Mouse (Mus musculus): Measurements from ENCODE around the gene Krtap14. TPM values are rescaled to one million over a fixed set of nuclear protein-coding genes. Genes with fewer than 3 reads are reported as not detected.

Gene Krtap14
- polyA plus RNA-seq (2015; fragmentation: Nextera tagmentation; extraction: Ambion mirVana), result not detected in 2 replicates

DNA sequence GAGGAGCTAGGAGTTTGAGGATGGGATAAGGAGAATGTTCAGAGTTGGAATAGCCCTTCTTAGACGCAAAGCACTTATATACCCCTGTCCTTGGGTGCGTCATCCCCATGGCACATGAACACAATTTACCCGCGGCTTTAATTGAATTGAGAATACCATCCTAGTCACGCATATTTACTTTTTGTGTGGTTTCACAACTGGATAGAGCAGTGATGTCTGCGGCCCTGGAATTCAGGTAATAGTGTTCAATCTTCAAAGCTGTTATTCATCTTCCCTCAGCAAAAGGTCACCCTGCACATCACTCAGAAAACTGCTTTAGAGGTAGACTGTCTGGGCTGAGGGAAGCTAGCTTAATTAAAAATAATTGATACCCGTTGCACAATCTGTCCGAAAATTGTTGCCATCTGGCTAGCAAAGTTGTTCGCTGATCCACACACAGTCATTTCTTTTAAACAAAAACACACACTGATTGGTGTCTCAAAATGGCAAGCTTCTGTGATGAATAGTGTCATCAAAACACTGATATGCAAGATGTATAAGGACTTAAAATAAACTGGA, at the start of gene Krtap14:
Gene Krtap14 (minus strand): TSS at position 51 of the 558 bp plus-strand sequence.
- H3K4me2 ChIP-seq, result no peak within 1 kb of the TSS
- no peaks in the 10 kb centered on the region for H3K9me3 ChIP-seq
- ATAC-seq (ENCODE audit: insufficient number of reproducible peaks, low FRiP score, low TSS enrichment, low read depth), result no peak
- H3K4me1 ChIP-seq, result no peaks in the 10 kb centered on the region
- no peak within 1 kb of the TSS for H3K4me3 ChIP-seq
- no peaks in the 10 kb centered on the region for H3K36me3 ChIP-seq
- no peak within 1 kb of the TSS for H3K27ac ChIP-seq
- H3K9ac ChIP-seq, result no peak within 1 kb of the TSS
- 51% methylated on average over 9 of the region's 9 CpGs for WGBS
- no peaks in the 10 kb centered on the region for H3K27me3 ChIP-seq

DNA sequence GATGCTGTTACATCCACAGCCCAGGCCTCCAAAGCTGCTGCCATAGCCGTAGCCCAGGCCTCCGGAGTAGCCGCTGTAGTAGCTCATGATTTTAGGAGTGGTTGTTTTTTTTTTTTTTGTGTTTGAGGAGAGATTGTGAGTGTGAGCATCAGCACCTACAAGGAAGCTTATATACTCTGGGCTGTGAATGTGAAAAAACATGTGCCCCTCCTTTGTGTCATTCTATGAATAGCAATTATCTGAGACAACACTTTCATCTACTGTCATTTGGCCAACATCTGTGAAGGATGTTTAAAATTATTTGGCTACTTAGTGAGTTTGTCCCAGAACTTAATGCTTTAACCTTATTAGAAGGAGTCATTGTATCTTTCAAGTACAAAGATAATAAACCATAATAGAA, 48.2 kb upstream of the Krtap14 start, which contains the start of gene Krtap19-2:
Gene Krtap19-2 (minus strand): TSS at position 101 of the 400 bp plus-strand sequence.
- no peaks in the 10 kb centered on the region for H3K36me3 ChIP-seq
- H3K27me3 ChIP-seq, result no peaks in the 10 kb centered on the region
- no peak within 1 kb of the TSS for H3K4me3 ChIP-seq
- no peak for ATAC-seq (ENCODE audit: insufficient number of reproducible peaks, low FRiP score, low TSS enrichment, low read depth)
- no peak within 1 kb of the TSS for H3K9ac ChIP-seq
- no peaks in the 10 kb centered on the region for H3K4me1 ChIP-seq
- H3K4me2 ChIP-seq, result no peak within 1 kb of the TSS
- no peak within 1 kb of the TSS for H3K27ac ChIP-seq
- no peaks in the 10 kb centered on the region for H3K9me3 ChIP-seq
- WGBS, result 86% methylated on average over 3 of the region's 3 CpGs

DNA sequence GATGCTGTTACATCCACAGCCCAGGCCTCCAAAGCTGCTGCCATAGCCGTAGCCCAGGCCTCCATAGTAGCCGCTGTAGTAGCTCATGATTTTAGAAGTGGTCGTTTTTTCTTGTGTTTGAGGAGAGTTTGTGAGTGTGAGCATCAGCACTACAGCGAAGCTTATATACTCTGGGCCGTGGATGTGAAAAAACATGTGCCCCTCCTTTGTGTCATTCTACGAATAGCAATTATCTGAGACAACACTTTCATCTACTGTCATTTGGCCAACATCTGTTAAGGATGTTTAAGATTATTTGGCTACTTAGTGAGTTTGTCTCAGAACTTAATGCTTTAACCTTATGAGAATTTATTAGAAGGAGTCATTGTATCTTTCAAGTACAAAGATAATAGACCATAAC, 43.4 kb upstream of the Krtap14 start, which contains the start of gene Krtap19-1:
Gene Krtap19-1 (minus strand): TSS at position 101 of the 400 bp plus-strand sequence.
- no peaks in the 10 kb centered on the region for H3K4me1 ChIP-seq
- no peaks in the 10 kb centered on the region for H3K27me3 ChIP-seq
- H3K9ac ChIP-seq, result no peak within 1 kb of the TSS
- no peak within 1 kb of the TSS for H3K4me3 ChIP-seq
- WGBS, result 82% methylated on average over 6 of the region's 6 CpGs
- no peak within 1 kb of the TSS for H3K4me2 ChIP-seq
- H3K27ac ChIP-seq, result no peak within 1 kb of the TSS
- H3K36me3 ChIP-seq, result no peaks in the 10 kb centered on the region
- no peak for ATAC-seq (ENCODE audit: insufficient number of reproducible peaks, low FRiP score, low TSS enrichment, low read depth)
- no peaks in the 10 kb centered on the region for H3K9me3 ChIP-seq

DNA sequence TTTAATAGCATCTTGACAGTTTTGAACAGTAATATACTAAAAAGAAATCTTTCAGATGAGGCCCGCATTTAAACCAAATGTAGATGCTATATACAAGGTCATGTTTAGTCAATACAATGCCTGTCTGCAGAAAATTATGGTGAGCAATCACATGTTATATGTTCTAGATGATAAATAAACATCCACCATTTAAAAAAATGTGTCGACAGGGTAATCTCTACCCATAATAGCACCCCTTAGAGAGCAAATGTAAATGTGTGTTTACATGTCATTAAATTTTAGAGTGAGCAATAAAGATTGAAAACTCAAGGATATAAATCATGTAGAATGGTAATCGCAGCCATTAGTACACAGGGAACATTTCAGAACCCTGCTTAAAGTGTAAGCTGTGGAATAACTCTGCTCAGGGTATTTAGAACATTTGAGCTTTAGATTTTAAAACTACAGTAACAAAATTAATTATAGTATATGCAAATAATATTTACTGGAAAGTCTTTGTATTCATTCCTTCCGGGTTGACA, 39.0 kb upstream of the Krtap14 start:
- no peaks in the 10 kb centered on the region for H3K4me1 ChIP-seq
- H3K27ac ChIP-seq, result no peak overlapping the region
- no peak overlapping the region for H3K4me2 ChIP-seq
- 67% methylated on average over 4 of the region's 4 CpGs for WGBS
- H3K4me3 ChIP-seq, result no peak overlapping the region
- H3K27me3 ChIP-seq, result no peaks in the 10 kb centered on the region
- H3K36me3 ChIP-seq, result no peaks in the 10 kb centered on the region
- no peak for ATAC-seq (ENCODE audit: insufficient number of reproducible peaks, low FRiP score, low TSS enrichment, low read depth)
- H3K9ac ChIP-seq, result no peak overlapping the region
- no peaks in the 10 kb centered on the region for H3K9me3 ChIP-seq

DNA sequence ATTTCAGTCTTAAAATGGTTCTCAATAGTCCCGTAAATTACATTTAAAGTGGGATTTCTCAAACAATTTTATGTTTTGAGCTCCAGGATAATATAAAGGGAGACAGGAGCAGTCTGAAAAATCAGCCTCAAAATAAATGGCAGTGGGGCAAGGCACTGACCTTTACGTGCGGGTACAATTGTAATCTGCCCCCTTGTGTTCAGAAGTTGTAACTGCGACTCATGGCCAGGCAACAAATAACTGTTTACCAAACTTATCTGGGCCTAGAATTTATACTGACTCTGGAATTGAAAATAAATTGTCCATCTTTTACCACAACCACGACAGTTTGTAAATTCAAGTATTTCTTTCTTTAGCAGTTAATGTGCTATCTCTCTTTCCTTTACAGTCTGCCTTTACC, 25.5 kb upstream of the Krtap14 start:
- H3K27me3 ChIP-seq, result no peaks in the 10 kb centered on the region
- WGBS, result 13% methylated on average over 5 of the region's 5 CpGs
- no peaks in the 10 kb centered on the region for H3K4me1 ChIP-seq
- no peaks in the 10 kb centered on the region for H3K9me3 ChIP-seq
- no peak overlapping the region for H3K27ac ChIP-seq
- no peak overlapping the region for H3K4me3 ChIP-seq
- no peak overlapping the region for H3K9ac ChIP-seq
- H3K4me2 ChIP-seq, result no peak overlapping the region
- ATAC-seq (ENCODE audit: insufficient number of reproducible peaks, low FRiP score, low TSS enrichment, low read depth), result no peak
- H3K36me3 ChIP-seq, result no peaks in the 10 kb centered on the region

DNA sequence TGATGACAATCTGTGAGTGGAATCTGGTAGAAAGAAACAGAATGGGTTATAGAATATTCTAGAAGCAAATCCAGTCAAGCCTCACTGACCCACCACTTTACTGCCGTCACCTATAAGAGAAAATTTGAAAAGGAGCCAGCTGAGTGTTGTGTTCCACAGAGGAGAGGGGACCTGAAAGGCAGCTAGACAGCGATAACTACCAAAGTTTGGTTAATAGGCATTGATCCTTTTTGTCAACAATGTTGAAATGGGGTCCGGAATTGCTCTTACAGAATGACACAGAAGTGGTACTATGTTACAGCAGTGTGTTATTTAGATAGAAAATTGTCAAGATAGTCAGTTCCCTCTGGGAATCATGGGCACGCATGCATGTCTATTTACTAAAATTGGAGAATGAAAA, 22.6 kb upstream of the Krtap14 start:
- WGBS, result 86% methylated on average over 4 of the region's 4 CpGs
- no peak for ATAC-seq (ENCODE audit: insufficient number of reproducible peaks, low FRiP score, low TSS enrichment, low read depth)
- H3K27me3 ChIP-seq, result no peaks in the 10 kb centered on the region
- H3K4me3 ChIP-seq, result no peak overlapping the region
- H3K9ac ChIP-seq, result no peak overlapping the region
- no peak overlapping the region for H3K4me2 ChIP-seq
- H3K4me1 ChIP-seq, result no peaks in the 10 kb centered on the region
- no peaks in the 10 kb centered on the region for H3K36me3 ChIP-seq
- H3K27ac ChIP-seq, result no peak overlapping the region
- H3K9me3 ChIP-seq, result no peaks in the 10 kb centered on the region

DNA sequence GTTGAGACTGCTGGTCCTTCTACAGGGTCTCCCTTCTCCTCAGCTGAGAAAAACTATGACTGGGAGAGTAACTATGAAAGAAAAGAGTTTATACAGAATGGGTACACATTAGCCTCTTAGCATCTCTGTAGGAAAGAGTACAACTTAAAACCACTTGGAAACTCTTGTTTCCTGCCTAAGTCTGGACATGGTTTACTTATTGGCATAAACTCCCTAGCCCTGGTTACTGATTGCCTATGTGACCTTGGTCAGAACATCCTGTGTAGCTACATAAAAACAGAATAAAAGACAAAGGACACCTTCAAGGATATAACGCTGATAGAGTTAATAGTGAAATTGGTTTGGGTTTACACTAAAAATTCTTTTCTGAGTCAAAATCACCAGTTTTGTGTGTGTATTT, 21.4 kb upstream of the Krtap14 start:
- Histone ChIP-seq H3K4me1 (no peaks in the 10 kb centered on the region), H3K27ac (no peak overlapping the region), H3K36me3 (no peaks in the 10 kb centered on the region), H3K4me2 (no peak overlapping the region), H3K9me3 (no peaks in the 10 kb centered on the region), H3K9ac (no peak overlapping the region), H3K27me3 (no peaks in the 10 kb centered on the region), H3K4me3 (no peak overlapping the region)
- no peak for ATAC-seq (ENCODE audit: insufficient number of reproducible peaks, low FRiP score, low TSS enrichment, low read depth)
- WGBS, result 85% methylated on average over 1 of the region's 1 CpGs

DNA sequence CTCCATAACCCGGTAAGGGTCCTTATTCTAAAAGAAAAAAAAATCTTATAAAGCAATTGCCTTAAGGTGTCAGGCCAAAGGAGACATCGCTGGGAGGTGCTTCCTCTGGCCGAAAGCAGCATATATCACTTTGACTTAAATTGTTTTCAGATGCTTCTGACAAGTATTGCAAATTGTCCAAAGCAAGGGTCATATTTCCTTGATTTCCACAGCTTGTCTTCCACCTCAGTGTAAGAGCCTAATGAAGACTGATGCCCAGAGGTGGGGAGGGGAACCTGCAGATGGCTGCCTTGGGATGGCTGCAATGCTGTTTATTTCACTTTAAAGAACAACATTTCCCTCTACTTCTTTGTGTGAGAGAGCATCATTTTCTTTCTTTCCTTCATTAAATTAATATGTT, 1.0 kb upstream of the Krtap14 start:
- 12% methylated on average over 3 of the region's 3 CpGs for WGBS
- no peak overlapping the region for H3K4me3 ChIP-seq
- H3K9me3 ChIP-seq, result no peaks in the 10 kb centered on the region
- no peak overlapping the region for H3K9ac ChIP-seq
- H3K4me2 ChIP-seq, result no peak overlapping the region
- ATAC-seq (ENCODE audit: insufficient number of reproducible peaks, low FRiP score, low TSS enrichment, low read depth), result no peak
- no peak overlapping the region for H3K27ac ChIP-seq
- no peaks in the 10 kb centered on the region for H3K4me1 ChIP-seq
- no peaks in the 10 kb centered on the region for H3K27me3 ChIP-seq
- H3K36me3 ChIP-seq, result no peaks in the 10 kb centered on the region

DNA sequence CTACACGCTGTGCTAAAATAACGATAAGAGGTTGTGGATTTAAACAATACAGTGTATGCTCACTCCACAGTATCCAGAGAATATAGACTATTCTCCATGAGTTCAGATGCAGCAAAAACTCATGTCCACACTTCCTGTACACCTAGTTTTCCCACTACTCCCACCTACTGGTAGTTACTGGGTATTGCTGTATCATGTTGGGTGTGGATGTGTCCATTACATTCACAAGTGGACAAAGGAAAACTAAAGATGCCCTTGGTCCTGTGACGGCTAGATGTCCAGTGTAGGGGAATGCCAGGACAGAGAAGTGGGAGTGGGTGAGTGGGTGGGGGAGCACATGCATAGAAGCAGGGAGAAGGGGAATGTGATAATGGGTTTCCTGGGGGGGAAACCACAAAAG, 2.2 kb downstream of the Krtap14 start:
- no peaks in the 10 kb centered on the region for H3K27me3 ChIP-seq
- 87% methylated on average over 3 of the region's 3 CpGs for WGBS
- no peak overlapping the region for H3K27ac ChIP-seq
- H3K36me3 ChIP-seq, result no peaks in the 10 kb centered on the region
- no peak for ATAC-seq (ENCODE audit: insufficient number of reproducible peaks, low FRiP score, low TSS enrichment, low read depth)
- H3K9ac ChIP-seq, result no peak overlapping the region
- no peak overlapping the region for H3K4me2 ChIP-seq
- H3K9me3 ChIP-seq, result no peaks in the 10 kb centered on the region
- H3K4me1 ChIP-seq, result no peaks in the 10 kb centered on the region
- no peak overlapping the region for H3K4me3 ChIP-seq

DNA sequence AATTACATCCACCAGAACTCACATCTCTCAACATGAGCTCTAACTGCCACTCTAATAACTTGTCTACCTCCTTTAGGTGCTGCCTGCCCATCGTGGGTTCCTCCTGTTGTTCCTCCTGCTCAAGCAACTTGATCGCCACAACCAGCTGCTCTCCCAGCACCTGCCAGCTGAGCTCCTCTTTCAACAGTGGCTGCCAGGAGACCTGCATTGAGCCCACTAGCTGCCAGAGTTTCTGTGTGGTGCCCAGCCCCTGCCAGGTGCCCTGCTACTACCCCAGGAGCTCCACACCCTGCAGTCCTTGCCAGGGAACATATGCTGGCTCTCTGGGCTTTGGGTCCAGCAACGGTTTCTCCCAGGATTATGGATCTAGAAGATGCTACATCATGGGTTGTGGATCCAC, 5.9 kb downstream of the Krtap14 start, which contains the start of gene Krtap15:
Gene Krtap15 (plus strand): TSS at position 150 of the 400 bp plus-strand sequence.
- no peak within 1 kb of the TSS for H3K4me3 ChIP-seq
- 77% methylated on average over 3 of the region's 3 CpGs for WGBS
- no peaks in the 10 kb centered on the region for H3K36me3 ChIP-seq
- no peaks in the 10 kb centered on the region for H3K9me3 ChIP-seq
- H3K4me2 ChIP-seq, result no peak within 1 kb of the TSS
- no peak within 1 kb of the TSS for H3K9ac ChIP-seq
- no peaks in the 10 kb centered on the region for H3K4me1 ChIP-seq
- no peak within 1 kb of the TSS for H3K27ac ChIP-seq
- H3K27me3 ChIP-seq, result no peaks in the 10 kb centered on the region
- no peak for ATAC-seq (ENCODE audit: insufficient number of reproducible peaks, low FRiP score, low TSS enrichment, low read depth)

DNA sequence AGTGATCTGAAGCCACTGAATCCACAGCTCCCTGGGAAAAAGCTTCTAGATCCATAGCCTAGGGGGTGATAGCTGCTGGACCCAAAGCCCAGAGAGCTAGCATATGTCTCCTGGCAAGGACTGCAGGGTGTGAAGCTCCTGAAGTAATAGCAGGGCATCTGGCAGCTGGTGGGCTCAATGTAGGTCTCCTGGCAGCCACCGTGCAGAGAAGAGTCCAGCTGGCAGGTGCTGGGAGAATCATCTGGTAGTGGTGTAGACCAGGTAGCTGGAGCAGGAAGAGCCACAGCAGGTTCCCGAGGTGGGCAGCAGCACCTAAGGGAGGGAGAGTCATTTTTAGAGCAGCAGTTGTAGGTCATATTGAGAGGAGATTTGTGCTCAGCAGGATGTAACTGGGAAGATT, 14.1 kb downstream of the Krtap14 start, which contains the start of gene Gm20741:
Gene Gm20741 (minus strand): TSS at position 394 of the 400 bp plus-strand sequence.
- no peak for ATAC-seq (ENCODE audit: insufficient number of reproducible peaks, low FRiP score, low TSS enrichment, low read depth)
- H3K4me1 ChIP-seq, result no peaks in the 10 kb centered on the region
- H3K27ac ChIP-seq, result no peak within 1 kb of the TSS

DNA sequence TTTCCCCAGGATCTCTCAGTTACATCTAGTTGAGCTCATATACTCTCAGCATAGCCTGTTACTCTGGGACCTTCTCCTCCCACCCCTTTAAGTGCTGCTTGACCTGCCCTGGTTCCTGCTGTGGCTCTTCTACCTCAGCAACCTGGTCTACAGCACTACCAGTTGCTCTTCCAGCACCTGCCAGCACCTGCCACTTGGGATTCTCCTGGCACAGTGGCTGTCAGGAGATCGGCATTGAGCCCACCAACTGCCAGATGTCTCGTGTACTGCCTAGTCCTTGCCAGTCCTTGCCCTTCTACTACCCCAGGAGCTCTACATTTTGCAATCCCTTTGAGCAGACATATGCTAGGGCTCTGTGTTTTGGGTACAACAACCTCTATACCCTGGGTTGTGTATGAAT, 39.2 kb downstream of the Krtap14 start:
- Histone ChIP-seq H3K27ac (no peak overlapping the region), H3K27me3 (no peaks in the 10 kb centered on the region), H3K4me2 (no peak overlapping the region), H3K4me3 (no peak overlapping the region), H3K4me1 (no peaks in the 10 kb centered on the region), H3K9me3 (no peaks in the 10 kb centered on the region), H3K36me3 (no peaks in the 10 kb centered on the region), H3K9ac (no peak overlapping the region)
- WGBS, result 76% methylated on average over 2 of the region's 2 CpGs
- ATAC-seq (ENCODE audit: insufficient number of reproducible peaks, low FRiP score, low TSS enrichment, low read depth), result no peak

More for the DNA sequence above, 14.1 kb downstream of the Krtap14 start, which contains the start of gene Gm20741:
- H3K9me3 ChIP-seq, result no peaks in the 10 kb centered on the region
- H3K4me2 ChIP-seq, result no peak within 1 kb of the TSS
- H3K36me3 ChIP-seq, result no peaks in the 10 kb centered on the region
- no peak within 1 kb of the TSS for H3K4me3 ChIP-seq
- no peak within 1 kb of the TSS for H3K9ac ChIP-seq
- no peaks in the 10 kb centered on the region for H3K27me3 ChIP-seq
- 64% methylated on average over 2 of the region's 2 CpGs for WGBS

All from limb, embryonic 15.5 days (tissue).